Mouse (Mus musculus) limb, embryonic 14.5 days (tissue): ENCODE results near the gene Calhm3. TPM values are rescaled to one million over a fixed set of nuclear protein-coding genes. Genes with fewer than 3 reads are reported as not detected.
A peak's percentile ranks its signal among the peaks of the same experiment; 100 is the strongest.

Experiments used
- ATAC-seq: fragments of 200-750 bp; cut with Nextera tagmentation; 2 replicates; pipeline ENCODE4 v1.8.0; 2017; ENCODE audit warnings: low read depth, moderate number of reproducible peaks, moderate TSS enrichment; ENCODE audit not compliant: low FRiP score
- DNase-seq: peaks from one replicate; pipeline ENCODE4 v3.0.0-alpha.2; 2015; ENCODE audit warnings: low spot score
- H3K27ac ChIP-seq: fragments of 300-500 bp; sonication (generic); replicated peaks from 2 replicates; pipeline ENCODE4 v1.5.1; 2014; ENCODE audit warnings: low read depth, mild to moderate bottlenecking, low read length, moderate library complexity, mixed read lengths
- H3K27me3 ChIP-seq: fragments of 300-500 bp; sonication (generic); 2 replicates; pipeline ENCODE4 v1.6.1; 2014; ENCODE audit warnings: low read length, mixed read lengths; ENCODE audit not compliant: control insufficient read depth, insufficient read depth
- H3K36me3 ChIP-seq: fragments of 300-500 bp; sonication (generic); 2 replicates; pipeline ENCODE4 v1.6.1; 2014; ENCODE audit warnings: mild to moderate bottlenecking, low read length, moderate library complexity, mixed read lengths; ENCODE audit not compliant: control insufficient read depth, insufficient read depth
- H3K4me1 ChIP-seq: fragments of 300-500 bp; sonication (generic); 2 replicates; pipeline ENCODE4 v1.6.1; 2014; ENCODE audit warnings: antibody characterized with exemption, low read length, mixed read lengths; ENCODE audit not compliant: control insufficient read depth, insufficient read depth
- H3K4me2 ChIP-seq: fragments of 300-500 bp; sonication (generic); replicated peaks from 2 replicates; pipeline ENCODE4 v1.6.1; 2014; ENCODE audit warnings: low read depth, mild to moderate bottlenecking, low read length, moderate library complexity; ENCODE audit not compliant: severe bottlenecking
- H3K4me3 ChIP-seq: fragments of 300-500 bp; sonication (generic); replicated peaks from 2 replicates; pipeline ENCODE4 v1.5.1; 2014; ENCODE audit warnings: low read length
- H3K9ac ChIP-seq: fragments of 300-500 bp; sonication (generic); 2 replicates; pipeline ENCODE4 v1.6.1; 2014; ENCODE audit warnings: mild to moderate bottlenecking, low read depth, low read length, moderate library complexity; ENCODE audit not compliant: severe bottlenecking
- H3K9me3 ChIP-seq: fragments of 300-500 bp; sonication (generic); 2 replicates; pipeline ENCODE4 v1.6.1; 2016; ENCODE audit warnings: low read length; ENCODE audit not compliant: control insufficient read depth
- POLR2A ChIP-seq: fragments of 200-500 bp; IDR thresholded peaks from 2 replicates; pipeline ENCODE4 v1.8.0; 2012; ENCODE audit warnings: inconsistent platforms, mild to moderate bottlenecking, moderate library complexity, borderline replicate concordance; ENCODE audit not compliant: insufficient read depth, insufficient read length; ENCODE audit errors: extremely low read depth
- WGBS: fragments of 180-500 bp; shearing (Covaris S2); extraction: QIAGEN DNeasy Blood & Tissue Kit; methylation state at CpG from one replicate; pipeline ENCODE4 v1.1.7; 2014; 5-methylcytosine and 5-hydroxymethylcytosine counted together
- polyA plus RNA-seq, 2 experiments: library from polyadenylated mRNA; depleted of rRNA in 1 of 2; stranded (reverse) in 1 of 2; unstranded in 1 of 2; fragments of >200 nt; fragmentation: Nextera tagmentation in 1 of 2; extraction: Ambion mirVana in 1 of 2; gene quantifications; 2 replicates each; pipeline versions ENCODE4 v1.2.1 to v1.2.3; 2012 to 2014

Calhm3 gene
- polyA plus RNA-seq, 2 experiments: not detected

- no peak overlapping the region for H3K9ac ChIP-seq
- peaks cover 83% of the 10 kb centered on the region for H3K36me3 ChIP-seq
- ATAC-seq (no peak), DNase-seq (no peak)
- H3K4me3 ChIP-seq: no peak overlapping the region
- TF ChIP-seq POLR2A: no peak
- no peak overlapping the region for H3K4me2 ChIP-seq
- 95% methylated on average over 15 of the region's 15 CpGs for WGBS
- H3K27ac ChIP-seq: no peak overlapping the region
- H3K4me1 ChIP-seq: no peaks in the 10 kb centered on the region
- H3K27me3 ChIP-seq: no peaks in the 10 kb centered on the region
- no peaks in the 10 kb centered on the region for H3K9me3 ChIP-seq
These were observed 26.9 kb downstream of the Calhm3 start for GRCm38 (mm10) chr19:47130551-47131125.

- no peak for TF ChIP-seq POLR2A
- WGBS: 89% methylated on average over 11 of the region's 11 CpGs
- Histone ChIP-seq H3K27ac (no peak overlapping the region), H3K4me3 (no peak overlapping the region), H3K36me3 (peaks cover 92% of the 10 kb centered on the region), H3K27me3 (no peaks in the 10 kb centered on the region), H3K9ac (no peak overlapping the region), H3K4me2 (no peak overlapping the region), H3K4me1 (no peaks in the 10 kb centered on the region), H3K9me3 (no peaks in the 10 kb centered on the region)
- no peak for ATAC-seq
- no peak for DNase-seq
These were observed 28.7 kb downstream of the Calhm3 start for GRCm38 (mm10) chr19:47128835-47129234.

- Histone ChIP-seq H3K4me3 (no peak overlapping the region), H3K27ac (no peak overlapping the region), H3K4me1 (no peaks in the 10 kb centered on the region), H3K9me3 (no peaks in the 10 kb centered on the region), H3K27me3 (no peaks in the 10 kb centered on the region), H3K36me3 (peaks cover 93% of the 10 kb centered on the region), H3K4me2 (no peak overlapping the region), H3K9ac (no peak overlapping the region)
- no peak for ATAC-seq
- WGBS: 93% methylated on average over 10 of the region's 10 CpGs
- no peak for DNase-seq
- TF ChIP-seq POLR2A: no peak
These were observed 29.4 kb downstream of the Calhm3 start for GRCm38 (mm10) chr19:47128164-47128563.

- Histone ChIP-seq H3K9ac (no peak overlapping the region), H3K9me3 (no peaks in the 10 kb centered on the region), H3K4me3 (no peak overlapping the region), H3K27ac (no peak overlapping the region), H3K36me3 (peaks cover 77% of the 10 kb centered on the region), H3K4me2 (no peak overlapping the region), H3K4me1 (no peaks in the 10 kb centered on the region), H3K27me3 (no peaks in the 10 kb centered on the region)
- ATAC-seq (no peak), DNase-seq (peak; percentile 49)
- WGBS: 35% methylated on average over 2 of the region's 2 CpGs
- TF ChIP-seq POLR2A: no peak
These were observed 34.8 kb downstream of the Calhm3 start for GRCm38 (mm10) chr19:47122802-47123201.

GRCm38 (mm10) chr19:47121054-47121453, 36.5 kb downstream of the Calhm3 start:
- Histone ChIP-seq H3K36me3 (peaks cover 76% of the 10 kb centered on the region), H3K27ac (no peak overlapping the region), H3K27me3 (no peaks in the 10 kb centered on the region), H3K4me3 (no peak overlapping the region), H3K4me2 (no peak overlapping the region), H3K4me1 (no peaks in the 10 kb centered on the region), H3K9me3 (no peaks in the 10 kb centered on the region), H3K9ac (no peak overlapping the region)
- DNase-seq: peak; percentile 62
- ATAC-seq: no peak
- WGBS: 34% methylated on average over 4 of the region's 4 CpGs
- no peak for TF ChIP-seq POLR2A

- Histone ChIP-seq H3K4me3 (no peak overlapping the region), H3K4me1 (no peaks in the 10 kb centered on the region), H3K4me2 (no peak overlapping the region), H3K9ac (no peak overlapping the region), H3K27me3 (no peaks in the 10 kb centered on the region), H3K27ac (no peak overlapping the region), H3K9me3 (no peaks in the 10 kb centered on the region), H3K36me3 (peaks cover 76% of the 10 kb centered on the region)
- WGBS: 68% methylated on average over 2 of the region's 2 CpGs
- TF ChIP-seq POLR2A: no peak
- DNase-seq (no peak), ATAC-seq (no peak)
These were observed 38.9 kb downstream of the Calhm3 start for GRCm38 (mm10) chr19:47118634-47119033.
